Mouse (Mus musculus) thymus, postnatal 36 days (tissue): ENCODE data around the gene Pfn5.
"Not testable (repeated sequence)": the region's sequence is repeated elsewhere in the genome, so short reads cannot be mapped to it uniquely, and the experiment has no call there.

Experiments
- DNase-seq, 2 experiments: peaks; one replicate each; pipeline ENCODE4 v3.0.0; 2022; ENCODE audit warnings: mixed read lengths in 2 of 2

Pfn5 gene

DNA sequence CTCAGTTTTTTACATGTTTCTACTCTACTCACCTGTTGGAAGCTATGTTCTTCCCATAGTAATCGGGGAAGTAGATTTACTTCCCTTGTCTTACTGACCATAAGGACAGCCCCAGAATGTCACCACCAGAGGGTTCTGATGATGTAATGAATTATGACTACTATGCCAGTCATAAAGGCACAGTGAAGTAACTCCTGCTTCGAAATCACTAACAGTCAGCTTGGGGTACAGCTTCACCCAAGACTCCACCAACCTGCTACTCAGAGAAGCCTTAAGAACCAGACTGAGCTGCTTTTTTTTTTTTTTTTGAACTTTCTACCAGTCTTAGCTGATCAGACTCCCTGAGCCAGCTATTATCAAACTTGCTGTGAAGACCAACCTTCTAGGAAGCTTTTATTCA is at the start of gene Pfn5, which contains the start of gene Asb12:
TSS of gene Pfn5 (plus strand) at position 218 of the 400 bp plus-strand sequence.
TSS of gene Asb12 (minus strand) at position 101 of the 400 bp plus-strand sequence.
- DNase-seq: no peak

DNA sequence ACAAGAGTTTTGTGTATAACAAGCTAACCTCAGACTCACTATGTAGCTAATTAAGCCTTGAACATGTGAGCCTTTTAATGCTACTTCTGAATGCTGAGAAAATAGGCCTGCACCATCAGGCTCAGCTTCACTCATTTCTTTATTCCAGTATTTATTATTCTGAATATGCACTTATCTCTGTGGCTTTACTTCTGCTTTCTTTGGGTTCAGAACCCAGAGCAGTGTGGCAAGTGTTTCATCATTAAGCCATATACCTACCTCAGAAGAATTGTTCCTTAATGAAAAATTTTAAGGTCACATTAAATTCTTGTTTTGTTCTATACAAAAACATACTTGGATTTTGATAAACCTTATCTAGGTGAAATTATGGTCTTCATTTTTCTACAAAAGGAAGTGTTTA is 34.0 kb upstream of the Pfn5 start:
- no peak for DNase-seq

DNA sequence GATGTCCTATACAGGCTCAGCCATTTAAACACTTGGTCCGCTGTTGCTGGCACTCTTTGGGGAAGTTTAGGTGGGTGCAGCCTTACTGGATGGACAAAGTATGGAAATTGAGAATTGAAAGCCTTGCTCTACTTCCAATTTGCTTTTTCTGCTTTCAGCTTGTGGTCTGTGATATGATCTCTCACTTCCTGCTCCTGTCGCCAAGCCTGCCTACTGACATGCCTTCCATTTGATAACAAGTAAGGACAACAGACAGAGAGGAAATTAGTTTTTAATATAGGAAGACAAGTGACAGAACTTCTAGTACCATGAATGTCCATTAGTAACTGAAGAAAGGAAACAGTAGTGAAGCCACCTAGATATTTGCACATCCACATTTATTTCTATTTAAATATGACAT is 32.7 kb upstream of the Pfn5 start:
- DNase-seq: no peak

DNA sequence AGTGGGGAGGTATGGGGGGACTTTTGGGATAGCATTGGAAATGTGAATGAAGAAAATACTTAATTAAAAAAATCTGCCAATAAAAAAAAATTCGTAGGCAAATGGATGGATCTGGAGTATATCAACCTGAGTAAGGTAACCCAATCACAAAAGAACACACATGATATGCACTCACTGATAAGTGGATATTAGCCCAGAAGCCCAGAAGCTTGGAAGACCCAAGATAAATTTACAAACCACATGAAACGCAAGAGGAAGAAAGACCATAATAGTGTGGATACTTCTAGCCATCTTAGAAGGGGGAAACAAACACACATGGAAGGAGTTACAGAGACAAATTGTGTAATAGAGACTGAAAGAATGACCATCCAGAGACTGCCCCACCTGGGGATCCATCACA is 22.4 kb upstream of the Pfn5 start:
- not testable (repeated sequence) for DNase-seq

- no peak for DNase-seq
Measured at GRCm38 (mm10) chrX:95554321-95554720, 3.6 kb upstream of the Pfn5 start.

- no peak for DNase-seq
Measured at GRCm38 (mm10) chrX:95600609-95601008, 42.7 kb downstream of the Pfn5 start.
